Mouse (Mus musculus) hindbrain, postnatal 0 days (tissue): ENCODE measurements around the gene Ggnbp2. TPM values are rescaled to one million over a fixed set of nuclear protein-coding genes. Genes with fewer than 3 reads are reported as not detected.

Source experiments
- ATAC-seq: fragments of 200-750 bp; cut with Nextera tagmentation; 2 replicates; pipeline ENCODE4 v1.8.0; 2017; ENCODE audit warnings: mild to moderate bottlenecking, moderate TSS enrichment, moderate library complexity
- DNase-seq: peaks from one replicate; pipeline ENCODE4 v3.0.0-alpha.2; 2015; ENCODE audit warnings: low spot score
- H3K27ac ChIP-seq: fragments of 300-500 bp; sonication (generic); 2 replicates; pipeline ENCODE4 v1.5.1; 2014; ENCODE audit warnings: mild to moderate bottlenecking
- H3K27me3 ChIP-seq: fragments of 300-500 bp; sonication (generic); 2 replicates; pipeline ENCODE4 v1.6.1; 2014; ENCODE audit warnings: low read length, mixed read lengths; ENCODE audit not compliant: insufficient read depth
- H3K36me3 ChIP-seq: fragments of 300-500 bp; sonication (generic); 2 replicates; pipeline ENCODE4 v1.6.1; 2014; ENCODE audit warnings: low read length, mixed read lengths; ENCODE audit not compliant: insufficient read depth
- H3K4me1 ChIP-seq: fragments of 300-500 bp; sonication (generic); 2 replicates; pipeline ENCODE4 v1.6.1; 2014; ENCODE audit warnings: antibody characterized with exemption, low read length, mixed read lengths; ENCODE audit not compliant: insufficient read depth
- H3K4me2 ChIP-seq: fragments of 300-500 bp; sonication (generic); 2 replicates; pipeline ENCODE4 v1.6.1; 2014; ENCODE audit warnings: low read depth, mild to moderate bottlenecking, low read length, moderate library complexity, mixed read lengths
- H3K4me3 ChIP-seq: fragments of 300-500 bp; sonication (generic); 2 replicates; pipeline ENCODE4 v1.5.1; 2014; ENCODE audit warnings: low read length
- H3K9ac ChIP-seq: fragments of 300-500 bp; sonication (generic); replicated peaks from 2 replicates; pipeline ENCODE4 v1.6.1; 2014; ENCODE audit warnings: mild to moderate bottlenecking, low read length, moderate library complexity, mixed read lengths
- H3K9me3 ChIP-seq: fragments of 300-500 bp; sonication (generic); 2 replicates; pipeline ENCODE4 v1.6.1; 2016; ENCODE audit warnings: low read length, mixed read lengths
- CTCF ChIP-seq: IDR thresholded peaks from 2 replicates; pipeline ENCODE4 v1.5.1; 2016; ENCODE audit warnings: antibody characterized with exemption, control low read depth, low read depth
- WGBS: fragments of 180-500 bp; shearing (Covaris S2); extraction: QIAGEN DNeasy Blood & Tissue Kit; methylation state at CpG from one replicate; pipeline ENCODE4 v1.1.7; 2014; 5-methylcytosine and 5-hydroxymethylcytosine counted together
- polyA plus RNA-seq: library from polyadenylated mRNA; unstranded; fragments of >200 nt; fragmentation: Nextera tagmentation; extraction: Ambion mirVana; gene quantifications from 2 replicates; pipeline ENCODE4 v1.2.1, GENCODE M21; 2015
- total RNA-seq: library from RNA; depleted of rRNA; stranded (reverse); fragments of >200 nt; gene quantifications from 2 replicates; pipeline ENCODE4 v1.2.3, GENCODE M21; 2014

Gene Ggnbp2
- total and polyA plus RNA-seq, 2 experiments from 2014 or later: 41.6 to 63.5 TPM

DNA sequence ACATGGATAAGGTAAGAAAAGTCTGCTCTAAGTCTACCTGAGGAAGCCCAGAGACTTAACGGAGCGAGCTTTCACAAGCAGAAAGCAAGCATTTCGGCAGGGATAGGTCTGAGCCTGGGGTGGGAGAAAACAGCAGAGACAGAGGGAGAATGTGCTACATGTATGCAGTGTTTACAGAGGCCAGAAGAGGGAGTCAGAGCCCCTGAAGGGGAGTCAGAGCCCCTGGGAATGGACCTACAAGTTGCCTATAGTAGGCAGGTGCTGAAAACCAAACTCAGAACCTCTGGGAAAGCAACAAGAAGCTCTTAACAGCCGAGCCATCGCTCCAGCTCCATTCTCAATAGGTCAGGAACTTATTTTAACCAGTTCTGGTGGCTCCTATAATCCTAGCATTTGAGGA is 44.1 kb upstream of the Ggnbp2 start:
- 82% methylated on average over 5 of the region's 5 CpGs for WGBS
- Histone ChIP-seq H3K27me3 (peaks cover 1% of the 10 kb centered on the region; the same call in 1 of the 2 replicates), H3K4me3 (no peak overlapping the region), H3K4me2 (no peak overlapping the region), H3K9ac (no peak overlapping the region), H3K27ac (no peak overlapping the region), H3K4me1 (no peaks in the 10 kb centered on the region), H3K36me3 (peaks cover 31% of the 10 kb centered on the region), H3K9me3 (no peaks in the 10 kb centered on the region)
- DNase-seq (no peak), ATAC-seq (no peak)
- peak; percentile 26; the same call in 1 of the 2 replicates for TF ChIP-seq CTCF

DNA sequence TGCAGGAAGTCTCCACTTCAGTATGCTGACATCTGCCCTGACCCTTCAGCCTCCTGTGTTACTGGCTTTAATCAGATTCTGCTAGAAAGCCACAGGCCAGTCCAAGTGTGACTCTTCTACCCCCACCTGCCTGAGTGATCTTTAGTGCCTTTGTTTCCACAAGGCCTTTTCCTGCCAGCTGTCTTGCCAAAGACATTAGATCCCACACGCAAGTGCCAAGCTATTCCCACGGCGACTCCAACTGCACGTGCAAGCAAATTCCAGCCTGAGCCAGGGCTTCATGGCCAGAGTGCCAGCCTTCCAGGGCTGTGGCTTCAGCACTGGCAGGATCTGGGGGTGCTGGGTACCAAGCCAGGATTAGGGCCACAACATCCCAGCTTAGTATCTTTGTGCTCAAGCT is 39.8 kb upstream of the Ggnbp2 start:
- Histone ChIP-seq H3K4me2 (no peak overlapping the region), H3K9ac (no peak overlapping the region), H3K4me1 (no peaks in the 10 kb centered on the region), H3K36me3 (peaks cover 65% of the 10 kb centered on the region), H3K27me3 (no peaks in the 10 kb centered on the region), H3K27ac (no peak overlapping the region), H3K9me3 (no peaks in the 10 kb centered on the region), H3K4me3 (no peak overlapping the region)
- TF ChIP-seq CTCF: no peak
- DNase-seq (no peak), ATAC-seq (no peak)
- 45% methylated on average over 4 of the region's 4 CpGs for WGBS

DNA sequence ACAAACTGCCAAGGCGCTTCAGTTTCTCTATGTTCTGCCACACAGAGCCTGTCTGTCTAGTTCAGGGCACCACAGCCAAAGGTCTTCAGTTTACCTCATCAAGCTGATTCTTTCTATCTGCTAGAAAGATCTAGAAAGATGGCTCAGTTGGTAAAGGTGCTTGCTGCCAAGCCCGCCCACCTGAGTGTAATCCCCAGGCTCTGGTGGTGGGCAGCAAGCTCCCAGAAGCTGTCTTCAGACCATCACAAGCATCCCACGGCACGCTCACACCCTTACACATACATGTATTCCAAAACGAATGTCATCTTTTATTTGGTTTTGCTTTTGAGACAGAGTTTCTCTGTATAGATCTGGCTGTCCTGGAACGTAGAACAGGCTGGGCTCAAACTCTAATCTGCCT is 37.9 kb upstream of the Ggnbp2 start:
- Histone ChIP-seq H3K4me1 (no peaks in the 10 kb centered on the region), H3K4me3 (no peak overlapping the region), H3K27ac (no peak overlapping the region), H3K9me3 (no peaks in the 10 kb centered on the region), H3K27me3 (no peaks in the 10 kb centered on the region), H3K36me3 (peaks cover 72% of the 10 kb centered on the region), H3K9ac (no peak overlapping the region), H3K4me2 (no peak overlapping the region)
- no peak for DNase-seq
- WGBS: 93% methylated on average over 6 of the region's 6 CpGs
- no peak for ATAC-seq
- TF ChIP-seq CTCF: no peak

DNA sequence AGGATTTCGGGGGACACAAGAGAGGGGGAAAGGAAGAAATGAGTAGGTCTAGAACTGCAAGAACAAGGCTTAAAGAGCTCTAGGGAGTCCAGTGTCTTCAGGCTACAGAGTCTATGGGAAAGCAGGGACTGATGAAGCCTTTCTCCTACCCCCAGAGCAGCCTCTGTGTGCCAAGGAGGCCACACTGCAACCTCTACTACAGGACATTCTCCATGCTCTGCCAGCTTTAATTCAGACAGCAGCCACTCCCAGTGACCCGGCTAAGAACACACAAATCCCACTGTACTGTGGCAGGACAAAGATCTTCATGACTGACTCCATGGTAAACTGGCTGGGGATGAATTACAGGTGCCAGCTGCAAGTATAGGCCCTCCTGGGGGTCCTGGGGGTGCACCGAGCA is 36.5 kb upstream of the Ggnbp2 start:
- H3K9me3 ChIP-seq: no peaks in the 10 kb centered on the region
- no peak overlapping the region for H3K4me2 ChIP-seq
- no peaks in the 10 kb centered on the region for H3K4me1 ChIP-seq
- no peak overlapping the region for H3K27ac ChIP-seq
- WGBS: 77% methylated on average over 3 of the region's 3 CpGs
- TF ChIP-seq CTCF: no peak
- no peak for DNase-seq
- no peak overlapping the region for H3K9ac ChIP-seq
- no peak overlapping the region for H3K4me3 ChIP-seq
- ATAC-seq: no peak
- H3K27me3 ChIP-seq: no peaks in the 10 kb centered on the region
- peaks cover 72% of the 10 kb centered on the region for H3K36me3 ChIP-seq

DNA sequence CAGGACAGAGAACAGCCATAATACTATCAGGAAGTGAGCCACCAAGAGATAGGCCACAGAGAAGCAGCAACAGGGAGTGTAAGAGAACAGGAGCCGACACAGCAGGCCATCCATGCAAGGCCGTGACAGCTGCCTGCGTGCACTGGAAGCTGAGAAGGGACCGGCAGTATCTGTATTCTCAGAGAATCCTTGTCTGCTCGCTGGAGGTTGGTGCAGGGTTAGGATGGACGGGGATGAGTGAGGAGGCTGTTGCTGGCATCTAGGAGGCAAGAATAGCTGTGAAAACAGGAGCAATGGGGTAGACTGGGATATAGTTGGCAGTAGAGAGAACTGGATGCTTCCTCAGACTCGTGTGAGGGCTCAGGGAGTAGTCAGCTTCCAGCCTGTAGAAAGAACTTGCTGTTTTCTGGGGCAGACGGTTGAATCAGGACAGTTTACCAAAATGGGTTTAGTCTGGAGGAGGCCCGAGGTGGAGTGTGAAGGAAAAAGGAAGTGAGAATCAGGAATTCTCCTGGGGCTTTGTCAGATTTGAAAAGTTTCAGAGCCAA is 34.1 kb upstream of the Ggnbp2 start:
- Histone ChIP-seq H3K36me3 (peaks cover 74% of the 10 kb centered on the region), H3K9me3 (no peaks in the 10 kb centered on the region), H3K4me1 (no peaks in the 10 kb centered on the region), H3K27me3 (no peaks in the 10 kb centered on the region), H3K4me2 (no peak overlapping the region), H3K9ac (no peak overlapping the region), H3K27ac (no peak overlapping the region), H3K4me3 (no peak overlapping the region)
- no peak for TF ChIP-seq CTCF
- 85% methylated on average over 9 of the region's 9 CpGs for WGBS
- no peak for DNase-seq
- ATAC-seq: no peak

DNA sequence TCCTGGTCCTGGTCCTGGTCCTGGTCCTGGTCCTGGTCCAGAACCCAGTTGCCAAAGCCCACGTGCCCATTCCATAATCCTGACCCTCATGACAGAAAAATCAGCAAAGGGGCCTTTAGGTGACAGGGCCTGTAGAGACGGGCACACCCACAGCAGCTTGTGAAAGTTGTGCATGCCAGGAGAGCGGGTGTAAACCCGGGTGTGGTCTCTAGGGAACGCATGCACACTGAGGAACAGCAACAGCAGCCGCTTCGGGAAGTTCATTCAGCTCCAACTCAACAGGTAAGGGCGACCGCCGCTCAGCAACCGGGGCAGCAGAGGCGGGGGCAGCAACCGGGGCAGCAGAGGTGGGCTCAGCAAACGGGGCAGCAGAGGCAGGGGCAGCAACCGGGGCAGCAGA is 22.5 kb upstream of the Ggnbp2 start:
- ATAC-seq: no peak
- Histone ChIP-seq H3K9ac (no peak overlapping the region), H3K4me1 (no peaks in the 10 kb centered on the region), H3K36me3 (peaks cover 53% of the 10 kb centered on the region), H3K4me3 (no peak overlapping the region), H3K4me2 (no peak overlapping the region), H3K27me3 (no peaks in the 10 kb centered on the region), H3K9me3 (no peaks in the 10 kb centered on the region), H3K27ac (no peak overlapping the region)
- DNase-seq: no peak
- 92% methylated on average over 15 of the region's 15 CpGs for WGBS
- no peak for TF ChIP-seq CTCF

DNA sequence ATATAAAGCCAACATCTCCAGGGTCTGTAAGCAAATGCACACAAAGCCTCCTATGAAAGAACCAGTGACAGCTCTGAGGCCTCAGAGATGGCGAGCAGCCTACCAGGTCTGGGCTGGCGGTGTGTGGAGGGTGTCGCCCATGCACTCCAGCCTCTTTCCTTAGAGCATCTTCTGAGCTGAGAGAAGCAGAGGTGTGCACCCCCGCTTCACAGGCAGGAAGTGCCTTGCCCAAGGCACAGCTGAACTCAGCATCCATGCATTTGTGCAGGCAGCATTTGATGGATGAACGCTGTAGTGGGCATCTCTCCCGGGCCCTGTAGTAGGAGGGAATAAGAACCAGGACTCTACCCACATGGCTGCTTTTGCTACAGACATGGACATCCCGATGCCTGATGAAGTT is 21.1 kb upstream of the Ggnbp2 start:
- Histone ChIP-seq H3K4me1 (no peaks in the 10 kb centered on the region), H3K9ac (no peak overlapping the region), H3K27ac (no peak overlapping the region), H3K4me2 (no peak overlapping the region), H3K9me3 (no peaks in the 10 kb centered on the region), H3K27me3 (no peaks in the 10 kb centered on the region), H3K4me3 (no peak overlapping the region), H3K36me3 (peaks cover 51% of the 10 kb centered on the region)
- ATAC-seq (no peak), DNase-seq (no peak)
- no peak for TF ChIP-seq CTCF
- 94% methylated on average over 7 of the region's 7 CpGs for WGBS
